Mouse (Mus musculus) left cerebral cortex, adult 2 months (tissue): ENCODE data around the gene Slc6a3. TPM values are rescaled to one million over a fixed set of nuclear protein-coding genes. Genes with fewer than 3 reads are reported as not detected.
A peak's percentile ranks its signal among the peaks of the same experiment; 100 is the strongest.

Source experiments
- DNase-seq, 2 experiments: peaks; one replicate each; pipeline ENCODE4 v3.0.0; 2021 to 2022; ENCODE audit warnings: low spot score in 2 of 2, mixed read lengths in 1 of 2; ENCODE audit errors: extremely low spot score in 1 of 2
- H3K27ac ChIP-seq: fragments of 200-600 bp; 2 replicates; pipeline ENCODE4 v1.8.1; 2022
- H3K4me3 ChIP-seq: fragments of 200-600 bp; 2 replicates; pipeline ENCODE4 v1.8.1; 2022
- CTCF ChIP-seq: fragments of 200-600 bp; IDR thresholded peaks from 2 replicates; pipeline ENCODE4 v1.8.1; 2022; ENCODE audit warnings: antibody characterized with exemption, mild to moderate bottlenecking, moderate library complexity
- intact Hi-C: fragments of 180-260 bp; cut with DNase I; formaldehyde crosslinking; loops from one replicate; pipeline ENCODE4 v1.15.1; 2025
- total RNA-seq, 2 experiments: library from RNA; stranded (reverse); gene quantifications; 2 replicates each; pipeline ENCODE4 v1.2.3; 2021

Slc6a3 gene
- total RNA-seq, 2 experiments from 2014 or later, result 0.12 TPM; not detected in 1

DNA sequence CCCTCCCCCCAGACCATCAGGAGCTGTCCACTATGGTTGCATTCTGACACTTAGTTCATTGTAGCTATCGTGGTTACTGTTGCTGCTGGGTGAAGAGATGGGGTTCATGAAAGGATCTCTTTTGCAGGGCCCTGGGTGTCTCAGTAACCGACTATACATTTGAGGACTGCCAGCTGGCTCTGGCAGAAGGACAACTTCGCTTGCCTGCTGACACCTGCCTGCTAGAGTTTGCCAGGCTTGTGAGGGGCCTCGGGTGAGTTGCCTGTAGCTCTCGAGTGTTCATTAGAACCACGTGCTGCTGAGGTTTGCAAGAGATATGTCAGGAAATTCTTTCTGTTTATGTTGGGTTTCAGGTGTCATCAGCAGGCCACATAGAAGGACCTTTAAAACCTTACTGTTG is 26.7 kb upstream of the Slc6a3 start:
- no peak for DNase-seq
- no peak for TF ChIP-seq CTCF
- no peak overlapping the region for H3K27ac ChIP-seq
- H3K4me3 ChIP-seq, result no peak overlapping the region
- intact Hi-C loops, result loop anchor here (5.0 kb wide), 3 partner anchors 178 to 207 kb away; no protein-coding TSS in a partner anchor

DNA sequence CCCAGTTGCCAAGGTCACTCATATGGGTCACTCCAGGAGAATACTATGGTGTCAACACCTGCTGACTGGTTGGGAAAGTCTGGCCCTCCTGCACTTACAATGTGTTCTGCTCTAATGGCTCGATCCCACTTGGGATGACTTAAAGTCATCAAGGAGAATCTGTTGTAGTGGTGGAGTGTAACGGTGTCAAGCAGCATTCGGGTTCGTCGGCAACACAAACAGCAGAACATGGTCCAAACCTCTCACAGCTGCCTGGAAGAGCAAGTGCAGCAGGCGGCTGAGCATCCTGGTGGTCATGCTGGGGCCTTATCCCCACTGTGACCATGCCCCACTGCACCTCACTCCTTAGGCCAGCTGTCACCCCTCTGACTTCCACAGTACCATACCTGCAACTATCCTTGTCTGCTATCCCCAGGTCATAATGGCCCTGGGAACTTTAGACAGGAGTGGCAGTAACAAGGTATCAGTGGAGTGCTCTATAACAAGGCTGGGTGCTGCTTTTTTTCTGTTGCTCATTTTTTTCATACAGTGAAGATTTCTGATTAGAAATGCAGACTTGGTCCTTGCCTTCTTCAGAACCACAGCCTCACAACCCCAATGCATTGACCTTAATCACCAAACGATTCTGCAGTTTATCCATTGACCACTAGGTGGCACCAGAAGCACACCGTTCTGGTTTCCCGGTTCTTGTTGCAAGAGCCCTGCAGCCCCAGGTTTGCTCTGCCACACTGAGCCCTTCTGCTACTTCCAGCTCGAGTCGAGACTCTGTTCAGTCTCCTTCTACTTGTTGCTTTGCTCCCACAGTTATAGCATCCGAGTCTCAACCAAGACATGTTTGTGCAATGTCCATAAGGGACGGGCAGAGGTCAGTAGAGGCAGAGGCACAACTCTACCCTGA is 23.5 kb upstream of the Slc6a3 start:
- Histone ChIP-seq H3K27ac (no peak overlapping the region), H3K4me3 (no peak overlapping the region)
- peak; percentile 96 for TF ChIP-seq CTCF
- DNase-seq, result peak; percentile 77 to 80
- intact Hi-C loops, result loop anchor here (2.0 to 5.0 kb wide), 4 partner anchors 114 to 204 kb away; partner anchors contain the start of gene Tert

DNA sequence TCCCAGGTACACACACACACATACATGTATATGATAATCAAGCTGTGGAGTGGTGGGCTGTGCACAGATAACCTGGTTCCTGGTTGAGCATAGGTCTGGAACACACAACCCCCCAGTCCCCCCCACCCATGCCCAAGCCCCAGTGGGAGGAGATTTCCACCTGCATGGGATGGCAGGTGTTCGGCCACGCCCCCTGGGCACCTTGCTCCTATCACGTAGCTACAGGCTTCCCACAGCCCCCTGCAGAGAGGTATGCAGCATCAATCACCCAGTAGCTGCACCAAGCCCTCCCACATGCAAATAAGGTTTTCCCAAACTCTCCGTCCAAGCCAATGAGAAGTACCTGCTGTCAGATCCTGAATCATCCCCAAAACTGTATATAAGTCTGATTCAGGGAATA is 19.7 kb upstream of the Slc6a3 start:
- intact Hi-C loops, result no loop called here
- no peak for TF ChIP-seq CTCF
- no peak for DNase-seq
- no peak overlapping the region for H3K27ac ChIP-seq
- no peak overlapping the region for H3K4me3 ChIP-seq

DNA sequence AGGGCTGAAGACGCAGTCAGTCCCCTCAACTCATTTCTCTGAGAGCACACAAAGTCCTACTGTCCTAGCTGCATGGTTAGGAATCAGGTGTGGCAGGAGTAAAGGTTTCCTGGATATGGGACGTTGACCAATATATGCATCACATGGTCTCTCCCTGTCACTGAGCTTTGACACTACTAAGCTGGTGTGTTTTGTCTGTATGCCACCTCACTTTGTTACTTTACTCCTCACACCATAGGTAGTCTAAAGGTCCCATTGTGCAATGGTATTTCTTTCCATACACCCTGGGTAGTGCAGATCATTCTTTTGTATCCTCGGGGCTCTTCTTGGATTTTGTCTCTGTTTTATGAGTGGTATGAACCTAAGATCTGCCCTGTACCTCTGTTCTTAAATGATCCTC is 2.8 kb upstream of the Slc6a3 start:
- intact Hi-C loops, result no loop called here
- DNase-seq, result no peak
- no peak for TF ChIP-seq CTCF

DNA sequence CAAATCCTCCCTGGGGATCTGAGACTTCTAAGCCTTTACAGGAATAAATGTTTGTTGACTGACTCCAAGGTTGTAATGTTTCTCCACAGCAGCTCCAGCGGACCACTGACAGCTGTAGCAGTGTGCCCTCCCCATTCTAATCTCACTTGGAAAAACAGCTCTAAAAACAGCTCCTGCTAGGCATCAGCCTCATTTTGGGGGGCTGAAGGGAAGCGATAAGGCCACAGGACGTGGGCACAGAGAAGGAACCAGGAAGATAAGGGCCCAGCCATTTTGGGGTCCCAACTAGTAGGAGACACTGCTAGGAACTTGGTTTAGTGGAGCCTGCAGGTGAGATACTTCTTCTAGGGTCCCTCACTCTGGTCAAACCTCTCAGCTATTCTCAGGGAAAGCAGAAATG is 1.3 kb upstream of the Slc6a3 start:
- H3K4me3 ChIP-seq, result no peak overlapping the region
- DNase-seq, result no peak
- intact Hi-C loops, result no loop called here
- no peak for TF ChIP-seq CTCF
- no peak overlapping the region for H3K27ac ChIP-seq

More for the DNA sequence above, 2.8 kb upstream of the Slc6a3 start:
- no peak overlapping the region for H3K27ac ChIP-seq
- no peak overlapping the region for H3K4me3 ChIP-seq

DNA sequence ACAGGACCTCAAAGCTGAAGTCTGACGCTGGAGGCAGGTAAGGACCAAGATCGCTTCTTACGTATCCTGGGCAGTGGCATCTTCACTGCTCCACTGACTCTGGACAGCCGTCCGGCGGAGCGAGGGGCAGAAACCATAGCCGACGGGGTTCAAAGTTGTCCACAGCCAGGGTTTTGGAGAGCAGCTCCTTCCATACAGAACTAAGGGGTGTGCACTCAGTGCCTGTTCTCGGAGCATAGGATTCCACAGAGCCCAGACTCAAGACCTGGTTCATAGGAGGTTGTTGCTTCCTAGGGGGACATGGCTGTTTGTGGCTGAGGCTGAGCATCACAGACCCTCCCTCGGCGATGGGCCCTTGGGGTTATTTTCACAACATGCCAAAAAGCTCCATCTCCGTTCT is 277 bp downstream of the Slc6a3 start:
- DNase-seq, result no peak
- TF ChIP-seq CTCF, result no peak
- no peak overlapping the region for H3K27ac ChIP-seq
- intact Hi-C loops, result no loop called here
- H3K4me3 ChIP-seq, result peak overlapping the region; percentile 34

DNA sequence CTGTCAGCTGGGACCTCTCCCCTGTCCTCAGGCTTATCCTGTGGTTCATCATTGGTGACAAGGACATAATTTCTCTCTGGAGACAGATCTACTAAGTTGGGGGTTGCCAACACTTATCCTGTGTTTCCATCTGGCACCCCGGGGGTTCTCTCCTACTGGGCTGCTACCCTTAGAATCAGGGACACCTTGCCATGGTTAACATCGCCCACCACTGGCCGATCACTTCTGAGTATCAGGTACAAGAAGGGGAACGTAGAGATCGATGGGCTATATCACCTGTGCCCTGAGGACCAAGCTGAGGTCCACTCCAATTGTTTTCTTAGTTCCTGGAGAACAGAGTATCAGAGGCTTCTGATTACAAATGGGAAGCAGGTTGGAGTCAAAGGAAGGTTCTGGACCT is 27.7 kb downstream of the Slc6a3 start:
- intact Hi-C loops, result no loop called here

DNA sequence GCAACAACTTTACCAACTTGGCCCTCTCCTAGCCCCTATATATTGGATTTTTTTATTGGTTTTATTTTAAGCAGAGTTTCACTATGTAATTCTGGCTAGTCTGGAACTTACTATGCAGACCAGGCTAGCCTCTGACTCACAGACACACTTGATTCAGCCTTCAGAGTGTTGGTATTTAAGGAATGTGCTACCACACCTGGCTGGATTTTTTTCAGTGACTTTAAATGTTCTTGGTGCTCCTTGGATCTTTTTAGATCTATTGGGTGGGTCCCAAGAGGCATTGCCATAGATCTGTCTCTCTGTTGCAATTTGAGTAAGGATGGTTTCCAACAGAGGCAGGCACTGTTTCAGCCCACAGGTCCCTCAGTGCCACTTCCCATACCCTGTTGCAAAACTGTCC is 38.5 kb downstream of the Slc6a3 start:
- intact Hi-C loops, result no loop called here
- no peak for TF ChIP-seq CTCF
- no peak overlapping the region for H3K4me3 ChIP-seq
- DNase-seq, result no peak
- no peak overlapping the region for H3K27ac ChIP-seq

More for the DNA sequence above, 27.7 kb downstream of the Slc6a3 start:
- Histone ChIP-seq H3K27ac (no peak overlapping the region), H3K4me3 (no peak overlapping the region)
- no peak for DNase-seq
- no peak for TF ChIP-seq CTCF

DNA sequence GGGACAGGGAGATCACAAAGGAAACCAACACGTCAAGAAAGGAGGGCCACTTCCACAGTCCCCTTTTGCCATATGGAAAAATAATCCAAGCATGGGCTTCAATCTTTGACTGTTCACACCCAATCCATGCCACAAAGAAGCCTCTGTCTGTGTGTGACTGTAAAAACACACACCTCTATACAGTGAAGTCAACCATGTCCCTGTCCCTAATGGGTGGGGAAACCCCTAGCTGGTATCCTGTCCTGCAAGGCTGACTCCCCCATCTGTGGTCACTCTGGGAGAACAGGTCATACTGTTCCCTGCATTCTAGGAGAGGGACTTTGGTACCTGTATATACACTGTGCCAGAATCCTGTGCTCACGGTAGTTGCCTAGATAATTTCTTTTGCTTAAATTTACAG is 40.7 kb downstream of the Slc6a3 start:
- DNase-seq, result no peak
- Histone ChIP-seq H3K27ac (no peak overlapping the region), H3K4me3 (no peak overlapping the region)
- intact Hi-C loops, result no loop called here
- TF ChIP-seq CTCF, result no peak

DNA sequence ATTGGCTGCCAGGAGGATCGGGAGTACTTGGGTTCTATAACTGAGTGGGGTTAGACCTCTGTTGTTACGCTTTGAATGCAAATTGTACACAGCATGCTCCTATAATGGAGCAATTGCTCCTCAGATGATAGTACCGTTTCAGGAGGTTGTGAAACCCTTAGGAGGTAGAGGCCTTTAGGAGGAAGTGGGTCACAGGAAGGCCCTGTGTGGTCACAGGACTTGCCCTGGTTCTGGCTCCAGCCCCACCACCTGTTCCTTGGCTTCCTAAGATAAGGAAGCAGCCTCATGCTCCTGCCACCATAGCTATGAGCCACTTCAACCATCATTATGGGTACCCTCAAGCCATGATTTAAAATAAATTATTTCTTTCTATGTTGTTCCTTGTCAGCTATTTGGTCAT is 54.9 kb downstream of the Slc6a3 start:
- intact Hi-C loops, result no loop called here
- no peak overlapping the region for H3K4me3 ChIP-seq
- no peak overlapping the region for H3K27ac ChIP-seq
- DNase-seq, result no peak
- no peak for TF ChIP-seq CTCF

DNA sequence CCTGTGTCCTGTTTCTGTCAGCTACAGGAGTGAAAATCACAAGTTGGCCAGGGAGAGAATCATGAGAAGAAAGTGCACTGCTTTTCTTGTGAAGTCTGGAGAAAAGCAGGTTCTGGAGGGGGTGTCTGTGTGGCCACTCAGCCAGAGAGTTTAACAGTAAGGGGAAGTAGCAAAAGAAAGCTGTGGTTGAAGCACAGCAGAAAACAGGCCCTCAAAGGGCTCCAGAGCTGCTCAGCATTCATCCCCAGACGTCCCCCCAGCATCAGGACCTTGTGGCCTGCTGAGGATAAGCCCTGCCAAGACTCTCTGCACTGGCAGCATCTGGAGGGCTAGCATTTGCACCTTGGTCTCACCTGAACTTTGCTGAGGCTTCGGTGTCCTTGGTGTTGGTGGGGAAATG is 56.0 kb downstream of the Slc6a3 start:
- intact Hi-C loops, result no loop called here
- H3K27ac ChIP-seq, result no peak overlapping the region
- no peak for TF ChIP-seq CTCF
- H3K4me3 ChIP-seq, result no peak overlapping the region
- DNase-seq, result no peak

DNA sequence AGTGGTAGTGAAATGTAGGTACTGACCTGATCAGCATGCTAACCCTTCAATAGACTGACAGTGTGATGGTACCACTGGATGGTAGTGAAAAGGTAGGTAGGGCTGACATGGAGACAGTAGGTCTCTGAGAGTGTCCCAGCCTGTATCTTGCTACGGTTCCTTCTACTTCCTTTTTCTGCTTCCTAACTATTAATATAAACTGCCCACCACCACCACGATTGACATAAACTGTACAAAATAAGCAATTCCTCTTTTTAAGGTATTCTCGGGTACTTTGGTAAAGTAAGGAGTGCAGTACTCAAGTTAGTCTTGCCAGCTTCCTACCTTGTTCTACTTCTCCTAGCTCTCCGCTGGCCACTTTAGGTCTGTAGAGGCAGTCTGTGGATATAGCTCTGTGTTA is 59.7 kb downstream of the Slc6a3 start:
- no peak overlapping the region for H3K27ac ChIP-seq
- H3K4me3 ChIP-seq, result no peak overlapping the region
- no peak for TF ChIP-seq CTCF
- intact Hi-C loops, result no loop called here
- no peak for DNase-seq

DNA sequence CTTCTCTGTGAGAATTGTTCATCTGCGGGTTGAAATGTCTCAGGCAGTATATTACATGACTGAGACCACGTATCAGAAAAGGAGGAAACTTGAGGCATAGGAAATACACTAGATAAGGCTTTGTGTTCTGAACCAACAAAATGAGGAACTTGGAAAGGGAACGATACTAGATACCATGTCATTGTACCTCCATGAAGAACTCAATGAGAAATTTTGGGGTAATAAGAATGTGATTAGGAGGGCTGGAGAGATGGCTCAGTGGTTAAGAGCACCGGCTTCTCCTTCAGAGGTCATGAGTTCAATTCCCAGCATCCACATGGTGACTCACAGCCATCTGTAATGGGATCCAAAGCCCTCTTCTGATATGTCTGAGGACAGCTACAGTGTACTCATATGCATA is 63.7 kb downstream of the Slc6a3 start:
- intact Hi-C loops, result loop anchor here (5.0 kb wide), 1 partner anchor 273 kb away; the partner anchor contains the start of genes Mrpl36 and Ndufs6
- no peak for DNase-seq
- TF ChIP-seq CTCF, result no peak
- no peak overlapping the region for H3K4me3 ChIP-seq
- no peak overlapping the region for H3K27ac ChIP-seq
